Mouse (Mus musculus): ENCODE results near the gene Tmem119.

GRCm38 (mm10) chr5:113846656-113847055 lies 46.3 kb upstream of the Tmem119 start:
- TF ChIP-seq EP300 (IDR thresholded peaks at IDR 0.05; ENCODE audit: low read depth) (peak; percentile 86), CTCF (IDR thresholded peaks at IDR 0.05; ENCODE audit: low read depth) (no peak)

Measured in liver, postnatal 0 days (tissue).